Mouse (Mus musculus) liver, embryonic 11.5 days (tissue): ENCODE measurements around the gene Ppp1r12a. TPM values are rescaled to one million over a fixed set of nuclear protein-coding genes. Genes with fewer than 3 reads are reported as not detected.

Experiments used
- ATAC-seq: fragments of 200-750 bp; cut with Nextera tagmentation; replicated peaks from 2 replicates; pipeline ENCODE4 v1.8.0; 2017; ENCODE audit warnings: moderate number of reproducible peaks, mild to moderate bottlenecking, moderate TSS enrichment, moderate library complexity; ENCODE audit not compliant: low FRiP score
- DNase-seq: peaks from one replicate; pipeline ENCODE4 v3.0.0-alpha.2; 2017; ENCODE audit warnings: low spot score
- H3K27ac ChIP-seq: fragments of 300-500 bp; sonication (generic); 2 replicates; pipeline ENCODE4 v1.5.1; 2014; ENCODE audit warnings: mild to moderate bottlenecking, low read depth, low read length, control low read depth
- H3K27me3 ChIP-seq: fragments of 300-500 bp; sonication (generic); replicated peaks from 2 replicates; pipeline ENCODE4 v1.6.1; 2014; ENCODE audit warnings: low read length, mixed read lengths; ENCODE audit not compliant: control insufficient read depth, insufficient read depth
- H3K36me3 ChIP-seq: fragments of 300-500 bp; sonication (generic); 2 replicates; pipeline ENCODE4 v1.6.1; 2014; ENCODE audit warnings: mild to moderate bottlenecking, low read length, moderate library complexity, mixed read lengths; ENCODE audit not compliant: control insufficient read depth, insufficient read depth
- H3K4me1 ChIP-seq: fragments of 300-500 bp; sonication (generic); replicated peaks from 2 replicates; pipeline ENCODE4 v1.6.1; 2014; ENCODE audit warnings: low read length, mixed read lengths; ENCODE audit not compliant: control insufficient read depth, insufficient read depth
- H3K4me2 ChIP-seq: fragments of 300-500 bp; sonication (generic); 2 replicates; pipeline ENCODE4 v1.6.1; 2014; ENCODE audit warnings: mild to moderate bottlenecking, control low read depth, moderate library complexity
- H3K4me3 ChIP-seq: fragments of 300-500 bp; sonication (generic); 2 replicates; pipeline ENCODE4 v1.5.1; 2014; ENCODE audit warnings: low read depth, low read length, control low read depth
- H3K9ac ChIP-seq: fragments of 300-500 bp; sonication (generic); 2 replicates; pipeline ENCODE4 v1.6.1; 2014; ENCODE audit warnings: low read depth, low read length, control low read depth
- H3K9me3 ChIP-seq: fragments of 300-500 bp; sonication (generic); 2 replicates; pipeline ENCODE4 v1.6.1; 2016; ENCODE audit warnings: low read length, inconsistent platforms, mixed read lengths; ENCODE audit not compliant: control insufficient read depth
- WGBS: fragments of 180-500 bp; shearing (Covaris S2); extraction: QIAGEN DNeasy Blood & Tissue Kit; methylation state at CpG from one replicate; pipeline ENCODE4 v1.1.7; 2014; 5-methylcytosine and 5-hydroxymethylcytosine counted together
- polyA plus RNA-seq: library from polyadenylated mRNA; unstranded; fragments of >200 nt; fragmentation: Nextera tagmentation; extraction: Ambion mirVana; gene quantifications from 2 replicates; pipeline ENCODE4 v1.2.1, GENCODE M21; 2014

Gene Ppp1r12a
- polyA plus RNA-seq, 1 experiment from 2014 or later, result 69.4 TPM

DNA sequence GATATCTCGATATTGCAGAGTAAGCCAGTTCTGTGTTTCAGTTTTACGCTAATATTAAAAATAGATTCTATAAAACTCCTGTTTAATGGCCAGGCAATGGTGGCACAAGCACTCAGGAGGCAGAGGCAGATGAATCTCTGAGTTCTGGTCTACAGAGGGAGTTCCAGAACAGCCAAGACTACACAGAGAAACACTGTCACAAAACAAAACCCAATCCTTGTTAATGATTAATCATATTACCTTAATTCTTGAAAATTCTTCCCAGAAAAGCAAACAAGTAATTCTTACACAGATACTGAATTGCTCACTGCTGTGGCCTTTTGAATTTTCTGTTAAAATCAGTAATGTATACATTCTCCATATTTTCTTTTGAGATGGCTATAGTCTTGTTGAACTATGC, 37.0 kb downstream of the Ppp1r12a start:
- Histone ChIP-seq H3K4me3 (no peak overlapping the region), H3K27ac (no peak overlapping the region), H3K27me3 (no peaks in the 10 kb centered on the region), H3K36me3 (peaks cover 2% of the 10 kb centered on the region; the same call in 1 of the 2 replicates), H3K4me2 (no peak overlapping the region), H3K9me3 (no peaks in the 10 kb centered on the region), H3K9ac (no peak overlapping the region), H3K4me1 (no peaks in the 10 kb centered on the region)
- WGBS, result 85% methylated on average over 2 of the region's 2 CpGs
- ATAC-seq (no peak), DNase-seq (no peak)

GRCm38 (mm10) chr10:108202126-108202525, 40.1 kb downstream of the Ppp1r12a start:
- Histone ChIP-seq H3K9ac (no peak overlapping the region), H3K9me3 (no peaks in the 10 kb centered on the region), H3K4me3 (no peak overlapping the region), H3K4me2 (no peak overlapping the region), H3K27me3 (no peaks in the 10 kb centered on the region), H3K36me3 (peaks cover 2% of the 10 kb centered on the region; the same call in 1 of the 2 replicates), H3K4me1 (no peaks in the 10 kb centered on the region), H3K27ac (no peak overlapping the region)
- WGBS, result 90% methylated on average over 4 of the region's 4 CpGs
- ATAC-seq, result no peak
- no peak for DNase-seq

- DNase-seq (no peak), ATAC-seq (no peak)
- H3K9ac ChIP-seq, result no peak overlapping the region
These were observed 41.4 kb downstream of the Ppp1r12a start for GRCm38 (mm10) chr10:108203440-108203839.

GRCm38 (mm10) chr10:108209396-108209795, 47.4 kb downstream of the Ppp1r12a start:
- Histone ChIP-seq H3K9ac (no peak overlapping the region), H3K36me3 (no peaks in the 10 kb centered on the region; the same call in 1 of the 2 replicates), H3K4me2 (no peak overlapping the region), H3K4me1 (no peaks in the 10 kb centered on the region), H3K27me3 (no peaks in the 10 kb centered on the region), H3K4me3 (no peak overlapping the region), H3K9me3 (no peaks in the 10 kb centered on the region), H3K27ac (no peak overlapping the region)
- 83% methylated on average over 5 of the region's 5 CpGs for WGBS
- DNase-seq (no peak), ATAC-seq (no peak)

More at GRCm38 (mm10) chr10:108203440-108203839, 41.4 kb downstream of the Ppp1r12a start:
- no peaks in the 10 kb centered on the region for H3K4me1 ChIP-seq
- H3K9me3 ChIP-seq, result no peaks in the 10 kb centered on the region
- no peak overlapping the region for H3K4me3 ChIP-seq
- H3K4me2 ChIP-seq, result no peak overlapping the region
- H3K27ac ChIP-seq, result no peak overlapping the region
- H3K36me3 ChIP-seq, result peaks cover 2% of the 10 kb centered on the region; the same call in 1 of the 2 replicates
- H3K27me3 ChIP-seq, result no peaks in the 10 kb centered on the region

GRCm38 (mm10) chr10:108224413-108224812, 62.4 kb downstream of the Ppp1r12a start:
- Histone ChIP-seq H3K9me3 (no peaks in the 10 kb centered on the region), H3K4me2 (no peak overlapping the region), H3K36me3 (peaks cover 5% of the 10 kb centered on the region; the same call in 1 of the 2 replicates), H3K4me3 (no peak overlapping the region), H3K4me1 (no peaks in the 10 kb centered on the region), H3K27me3 (no peaks in the 10 kb centered on the region), H3K27ac (no peak overlapping the region), H3K9ac (no peak overlapping the region)
- ATAC-seq (no peak), DNase-seq (no peak)
- WGBS, result 92% methylated on average over 5 of the region's 5 CpGs

DNA sequence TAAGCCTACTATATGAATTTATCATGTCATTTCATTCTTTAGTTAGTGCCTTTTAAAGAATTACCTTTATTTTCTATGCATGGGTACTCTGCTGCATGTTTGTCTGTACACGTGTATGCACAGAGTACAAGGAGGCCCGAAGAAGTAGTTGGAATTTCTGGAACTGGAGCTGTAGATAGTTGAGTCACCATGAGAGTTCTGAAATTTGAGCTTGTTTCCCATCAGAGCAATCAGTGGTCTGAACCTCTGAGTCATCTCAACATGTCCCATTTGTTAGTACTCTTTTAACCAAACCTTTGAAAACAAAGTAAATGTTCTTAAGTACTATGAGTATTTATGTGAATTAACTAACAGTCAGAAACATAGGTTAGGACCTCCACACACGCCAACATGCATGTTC, 75.1 kb downstream of the Ppp1r12a start:
- WGBS, result 90% methylated on average over 3 of the region's 3 CpGs
- no peak overlapping the region for H3K4me3 ChIP-seq
- H3K4me2 ChIP-seq, result no peak overlapping the region
- no peak overlapping the region for H3K9ac ChIP-seq
- H3K36me3 ChIP-seq, result peaks cover 5% of the 10 kb centered on the region; the same call in 1 of the 2 replicates
- no peak for ATAC-seq
- no peaks in the 10 kb centered on the region for H3K9me3 ChIP-seq
- H3K27ac ChIP-seq, result no peak overlapping the region
- no peaks in the 10 kb centered on the region for H3K27me3 ChIP-seq
- H3K4me1 ChIP-seq, result no peaks in the 10 kb centered on the region
- no peak for DNase-seq

GRCm38 (mm10) chr10:108239061-108239460, 77.1 kb downstream of the Ppp1r12a start:
- H3K27me3 ChIP-seq, result no peaks in the 10 kb centered on the region
- ATAC-seq (no peak), DNase-seq (no peak)
- H3K4me1 ChIP-seq, result no peaks in the 10 kb centered on the region
- no peak overlapping the region for H3K9ac ChIP-seq
- H3K9me3 ChIP-seq, result no peaks in the 10 kb centered on the region
- no peak overlapping the region for H3K27ac ChIP-seq
- WGBS, result 88% methylated on average over 10 of the region's 10 CpGs
- H3K36me3 ChIP-seq, result peaks cover 11% of the 10 kb centered on the region; the same call in 1 of the 2 replicates
- H3K4me2 ChIP-seq, result no peak overlapping the region
- no peak overlapping the region for H3K4me3 ChIP-seq

DNA sequence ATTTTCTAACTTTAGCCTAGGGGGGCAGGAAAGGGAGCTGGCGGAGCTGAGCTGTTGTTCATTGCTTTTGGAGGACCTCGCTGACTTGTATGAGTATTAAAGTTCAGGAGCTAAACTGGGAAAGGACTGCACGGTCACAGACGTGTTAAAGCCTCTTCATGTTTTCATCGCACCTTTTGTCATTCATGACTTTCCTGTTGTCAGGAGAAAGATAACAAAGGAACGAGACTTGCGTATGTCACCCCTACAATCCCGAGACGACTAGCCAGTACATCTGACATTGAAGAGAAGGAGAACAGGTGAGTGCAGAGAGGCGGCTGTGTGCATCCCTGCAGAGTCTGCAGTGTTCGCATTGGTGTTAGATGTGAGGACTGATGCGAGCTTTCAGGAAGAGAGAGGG, 88.7 kb downstream of the Ppp1r12a start:
- WGBS, result 88% methylated on average over 12 of the region's 12 CpGs

DNA sequence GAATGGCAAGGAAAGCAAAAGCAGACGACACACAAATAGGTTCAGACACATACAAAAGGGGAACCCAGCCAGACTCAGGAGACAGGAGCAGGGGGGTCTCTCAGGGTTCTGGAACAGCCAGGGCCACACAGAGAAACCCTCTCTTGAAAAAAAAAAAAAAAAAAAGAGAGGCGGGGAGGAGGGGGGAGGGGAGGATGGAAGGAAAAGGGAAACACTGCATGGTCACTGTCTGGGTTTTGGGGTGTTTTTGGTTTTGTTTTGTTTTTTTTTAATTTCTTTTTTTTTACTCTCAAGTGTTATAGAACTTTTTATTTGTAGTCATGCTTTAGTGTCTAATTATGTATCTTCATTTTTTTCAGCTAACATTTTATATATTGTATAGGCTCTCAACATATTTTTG, 89.2 kb downstream of the Ppp1r12a start:
- ATAC-seq, result no peak
- no peak for DNase-seq
- no peak overlapping the region for H3K4me2 ChIP-seq
- no peak overlapping the region for H3K9ac ChIP-seq
- WGBS, result 86% methylated on average over 1 of the region's 2 CpGs
- no peak overlapping the region for H3K27ac ChIP-seq
- no peak overlapping the region for H3K4me3 ChIP-seq
- H3K4me1 ChIP-seq, result peaks cover 4% of the 10 kb centered on the region; the same call in 1 of the 2 replicates
- H3K27me3 ChIP-seq, result no peaks in the 10 kb centered on the region
- peaks cover 18% of the 10 kb centered on the region for H3K36me3 ChIP-seq
- H3K9me3 ChIP-seq, result no peaks in the 10 kb centered on the region

More for the DNA sequence above, 88.7 kb downstream of the Ppp1r12a start:
- Histone ChIP-seq H3K9me3 (no peaks in the 10 kb centered on the region), H3K4me2 (no peak overlapping the region), H3K27me3 (no peaks in the 10 kb centered on the region), H3K27ac (no peak overlapping the region), H3K4me1 (peaks cover 1% of the 10 kb centered on the region; the same call in 1 of the 2 replicates), H3K4me3 (no peak overlapping the region), H3K9ac (no peak overlapping the region), H3K36me3 (peaks cover 18% of the 10 kb centered on the region)
- ATAC-seq (no peak), DNase-seq (no peak)
